Mouse (Mus musculus) left cerebral cortex, adult 9 months (tissue): ENCODE measurements around the gene Scarf2.

Source experiments
- DNase-seq, 2 experiments: peaks; one replicate each; pipeline ENCODE4 v3.0.0; 2022; ENCODE audit warnings: low spot score in 2 of 2

The Scarf2 gene

DNA sequence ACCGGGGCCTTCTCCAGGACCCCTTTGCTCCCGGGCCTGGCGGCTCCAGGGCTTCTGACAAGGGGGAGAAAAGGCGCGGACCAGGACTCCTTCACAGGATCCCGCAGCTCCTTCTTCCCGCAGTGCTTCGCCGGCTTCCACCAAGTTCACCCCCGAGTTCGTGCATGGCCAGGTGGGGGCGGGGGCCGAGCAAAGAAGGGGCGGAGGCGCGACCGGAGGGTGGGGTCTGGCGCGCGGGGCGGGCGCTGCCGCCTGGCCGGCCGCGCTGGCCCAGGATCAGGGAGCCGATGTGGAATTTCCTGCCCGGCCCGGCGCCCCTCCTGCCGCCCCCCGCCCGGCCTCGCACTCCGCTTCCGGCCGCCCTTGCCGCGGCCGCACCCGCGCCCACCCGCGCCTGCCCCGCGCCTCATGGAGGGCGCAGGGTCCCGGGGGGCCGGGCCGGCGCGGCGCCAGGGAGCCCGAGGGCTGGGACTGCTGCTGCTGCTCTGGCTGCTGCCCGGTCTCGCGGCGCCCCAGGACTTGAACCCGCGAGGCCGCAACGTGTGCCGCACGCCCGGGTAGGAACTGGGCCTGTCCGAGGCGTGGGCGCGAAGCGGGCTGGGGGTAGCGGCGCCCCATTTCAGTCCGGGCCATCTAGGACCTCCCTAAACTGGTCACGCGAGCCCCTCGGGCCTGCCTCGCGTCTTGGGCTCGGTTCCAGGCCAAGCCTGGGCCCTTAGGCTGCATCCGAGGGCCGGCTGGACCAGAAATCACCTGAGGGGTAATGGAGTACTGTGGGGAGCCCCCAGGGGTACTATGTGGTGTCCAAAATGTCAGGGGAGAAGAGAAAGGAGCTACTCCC is at the start of gene Scarf2:
TSS of gene Scarf2 (plus strand) at position 312 of the 841 bp plus-strand sequence.
- DNase-seq = no peak

DNA sequence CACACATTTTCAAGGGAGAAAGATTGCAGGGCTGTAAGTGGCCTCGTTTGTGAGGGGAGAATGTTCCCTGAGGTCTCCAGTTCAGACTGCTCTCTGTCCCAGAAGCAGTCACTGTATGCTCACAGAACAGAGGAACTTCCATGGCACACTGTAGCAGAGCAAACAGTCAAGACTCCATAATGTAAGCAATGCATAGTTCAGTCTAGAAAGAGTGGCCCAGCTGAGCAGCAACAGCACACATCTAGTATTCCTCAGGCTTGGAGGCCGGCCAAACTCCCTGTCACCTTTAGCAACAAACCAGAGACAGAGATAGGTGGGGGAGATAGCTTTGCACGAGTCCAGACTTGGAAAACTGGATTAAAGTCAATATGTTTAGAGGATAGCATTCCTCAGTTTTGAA is 44.1 kb upstream of the Scarf2 start:
- DNase-seq = no peak

DNA sequence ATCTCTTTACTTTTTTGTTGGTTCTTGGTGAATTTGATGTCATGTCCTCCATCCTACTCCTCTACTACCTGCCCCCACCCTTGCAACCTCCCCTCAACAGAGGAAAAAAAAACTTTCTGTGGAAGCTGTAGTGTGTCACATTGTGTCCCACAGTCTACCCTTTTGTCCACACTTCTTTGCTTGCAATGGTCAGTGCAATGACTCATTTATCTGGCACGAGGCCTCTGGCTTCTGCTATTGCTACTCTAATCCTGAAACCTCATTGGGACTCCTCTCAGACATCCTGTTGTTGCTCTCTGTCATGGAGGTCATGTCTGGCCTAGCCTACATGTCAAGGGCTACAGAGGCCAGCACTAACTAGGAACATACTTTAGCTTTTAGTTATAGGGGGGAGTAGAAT is 43.4 kb upstream of the Scarf2 start:
- DNase-seq = no peak

DNA sequence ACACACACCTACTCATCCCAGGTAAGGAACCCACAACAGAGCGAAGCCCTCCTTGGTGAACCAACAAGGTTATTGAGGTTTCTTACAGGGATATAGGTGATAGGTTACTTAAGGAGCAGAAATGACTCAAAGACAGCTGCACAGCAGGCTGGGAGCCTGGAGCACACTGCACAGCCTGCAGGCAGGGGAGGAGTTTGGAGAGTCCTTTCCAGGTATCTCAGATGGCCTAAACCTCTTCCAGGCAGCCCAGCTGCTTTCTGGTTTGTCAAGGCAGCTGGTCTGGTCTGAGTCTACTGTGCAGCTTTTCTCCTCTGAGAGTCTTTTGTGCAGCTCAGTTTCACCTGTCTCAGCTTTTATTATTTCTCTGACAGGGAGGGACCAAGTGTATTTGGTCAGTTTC is 39.3 kb upstream of the Scarf2 start:
- no peak for DNase-seq

DNA sequence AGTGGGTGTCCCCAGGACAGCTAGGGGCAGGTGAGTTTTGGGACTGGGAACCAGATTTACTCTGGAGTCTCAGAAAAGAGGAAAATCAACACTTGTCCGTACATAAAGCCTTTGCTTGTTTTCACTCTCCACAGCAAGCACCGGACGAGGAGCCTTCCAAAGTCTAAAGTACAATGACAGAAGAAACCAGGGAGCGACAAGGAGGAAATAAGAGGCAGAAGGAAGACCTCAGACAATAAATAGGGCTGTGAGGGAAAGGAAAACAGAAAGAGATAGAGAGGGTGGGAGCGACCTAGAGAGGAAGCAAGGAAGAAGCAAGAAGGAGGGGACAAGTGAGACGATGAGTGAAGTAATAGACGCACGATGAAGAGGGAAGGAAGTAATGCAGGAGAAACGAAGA is 38.2 kb upstream of the Scarf2 start:
- DNase-seq = peak in 1 of 2 experiments; percentile 5

DNA sequence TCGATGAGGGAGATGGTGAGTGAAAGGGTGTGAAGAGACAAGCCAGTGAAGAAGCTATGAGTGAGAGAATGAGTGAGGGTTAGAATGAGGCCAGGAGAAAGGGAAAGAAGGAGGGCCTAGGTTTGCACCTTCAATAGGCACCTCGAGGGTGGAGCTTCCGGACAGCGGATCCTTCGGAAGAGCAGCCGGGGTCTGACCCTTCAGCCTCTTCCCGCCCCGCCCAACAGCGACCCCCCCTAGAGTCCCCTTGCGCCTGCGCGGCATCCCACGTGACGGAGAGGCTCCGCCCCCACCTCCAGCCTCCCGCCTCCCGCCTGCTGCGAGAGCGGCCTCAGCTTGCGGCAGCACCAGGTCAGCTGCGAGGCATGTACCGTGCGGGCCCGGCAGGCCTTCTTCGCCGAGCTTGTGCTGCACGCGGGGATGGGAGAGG is 37.7 kb upstream of the Scarf2 start, which contains the start of gene Klhl22:
TSS of gene Klhl22 (plus strand) at position 275 of the 430 bp plus-strand sequence.
- peak; percentile 40 to 84 for DNase-seq

DNA sequence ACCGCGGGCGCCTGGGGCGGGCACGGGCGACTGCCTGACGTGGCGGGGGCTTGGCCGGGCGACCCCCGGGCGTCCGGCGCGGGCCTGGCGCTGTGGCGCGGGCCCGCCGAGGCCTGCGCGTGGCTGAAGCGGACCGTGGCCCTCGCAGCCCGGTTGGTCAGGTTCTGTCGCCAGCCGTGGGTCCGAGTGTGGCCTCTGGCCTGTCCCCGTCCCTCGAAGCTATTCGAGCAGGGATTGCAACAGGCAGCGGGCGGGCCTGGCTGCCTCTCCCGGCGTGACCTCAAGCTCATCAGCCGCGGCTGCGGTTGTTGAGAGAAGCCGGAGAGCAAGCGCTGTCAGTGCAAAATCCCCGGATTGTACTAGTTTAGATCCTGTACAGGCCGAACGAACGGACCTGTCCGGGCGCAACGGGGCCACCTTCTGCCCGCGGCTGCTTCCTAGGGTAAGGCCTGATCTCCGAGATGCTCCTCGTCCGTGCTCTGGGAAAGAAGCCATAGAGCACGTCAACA is 37.2 kb upstream of the Scarf2 start:
- DNase-seq = peak in 1 of 2 experiments; percentile 46

DNA sequence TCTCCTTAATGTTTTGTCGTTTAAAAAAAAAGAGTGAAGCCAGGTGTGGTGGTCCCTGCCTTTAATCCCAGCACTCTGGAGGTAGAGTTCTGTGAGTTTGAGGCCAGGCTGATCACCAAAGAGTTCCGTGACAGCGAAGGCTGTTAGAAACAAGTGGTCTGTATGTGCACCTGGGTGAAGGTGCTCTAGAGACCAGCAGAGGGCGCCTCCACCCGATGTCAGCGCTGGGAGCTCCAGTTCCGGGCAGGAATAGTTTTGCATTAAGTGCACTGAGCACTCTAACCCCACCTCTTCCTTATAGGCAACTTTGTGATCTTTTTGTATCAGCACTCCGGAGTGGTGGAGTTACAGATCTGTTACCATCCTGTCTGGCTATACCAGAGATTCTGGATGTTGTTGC is 36.4 kb upstream of the Scarf2 start:
- no peak for DNase-seq

DNA sequence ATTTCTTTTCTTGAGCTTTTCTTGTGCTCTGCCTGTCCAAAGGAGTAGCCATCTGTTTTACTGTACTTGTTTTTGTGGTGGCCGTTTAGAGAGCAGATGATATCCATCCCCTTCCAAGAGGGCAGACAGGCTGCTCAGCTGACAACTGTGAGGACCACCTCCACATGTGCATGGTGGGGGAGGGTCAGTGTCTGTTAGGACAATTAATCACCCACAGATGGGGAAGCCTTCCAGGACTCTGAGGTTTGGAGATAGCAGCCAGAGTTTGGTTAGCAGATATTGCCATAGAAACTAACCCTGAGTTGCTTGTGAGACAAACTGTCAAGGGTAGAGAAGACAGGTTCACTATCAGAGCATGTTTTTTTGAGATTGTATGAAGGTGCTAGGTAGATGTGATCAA is 36.0 kb upstream of the Scarf2 start:
- DNase-seq = no peak

DNA sequence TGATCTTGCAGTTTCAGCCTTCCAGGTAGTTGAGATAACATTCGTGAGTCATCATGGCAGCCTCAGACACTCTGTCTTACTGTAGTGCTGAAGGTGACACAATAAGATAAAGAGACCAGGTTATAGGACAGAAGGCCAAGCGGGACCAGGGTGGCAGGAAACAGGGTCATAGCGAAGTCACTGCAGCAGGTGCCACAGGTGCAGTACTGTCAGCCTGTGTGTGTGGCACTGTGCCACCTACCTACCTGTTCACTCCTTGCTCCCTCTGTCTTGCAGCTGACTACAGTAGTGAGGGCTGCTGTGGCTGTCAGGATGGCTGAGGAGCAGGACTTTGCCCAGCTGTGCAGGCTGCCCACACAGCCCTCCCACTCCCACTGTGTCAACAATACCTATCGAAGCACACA is 33.0 kb upstream of the Scarf2 start:
- DNase-seq = no peak

DNA sequence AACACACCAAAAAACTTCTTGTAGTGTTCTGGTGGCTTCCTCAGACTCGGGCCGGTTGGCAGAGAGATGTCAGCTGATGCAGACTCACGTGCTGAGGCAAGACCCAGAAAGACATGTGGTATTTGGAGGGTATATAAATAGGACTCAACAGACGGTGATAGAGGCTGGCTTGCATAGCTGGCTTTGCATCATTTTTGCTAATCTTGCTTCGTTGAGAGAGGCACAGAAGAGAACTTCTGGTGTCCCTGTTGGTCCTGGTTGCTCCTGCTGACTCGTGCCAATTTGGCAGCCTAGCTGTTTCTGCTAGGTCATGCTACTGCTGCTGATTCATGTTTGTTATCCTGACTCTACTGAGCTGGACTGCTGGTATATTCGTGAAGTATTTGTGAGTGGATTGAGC is 28.2 kb upstream of the Scarf2 start:
- peak in 1 of 2 experiments; percentile 30 for DNase-seq

DNA sequence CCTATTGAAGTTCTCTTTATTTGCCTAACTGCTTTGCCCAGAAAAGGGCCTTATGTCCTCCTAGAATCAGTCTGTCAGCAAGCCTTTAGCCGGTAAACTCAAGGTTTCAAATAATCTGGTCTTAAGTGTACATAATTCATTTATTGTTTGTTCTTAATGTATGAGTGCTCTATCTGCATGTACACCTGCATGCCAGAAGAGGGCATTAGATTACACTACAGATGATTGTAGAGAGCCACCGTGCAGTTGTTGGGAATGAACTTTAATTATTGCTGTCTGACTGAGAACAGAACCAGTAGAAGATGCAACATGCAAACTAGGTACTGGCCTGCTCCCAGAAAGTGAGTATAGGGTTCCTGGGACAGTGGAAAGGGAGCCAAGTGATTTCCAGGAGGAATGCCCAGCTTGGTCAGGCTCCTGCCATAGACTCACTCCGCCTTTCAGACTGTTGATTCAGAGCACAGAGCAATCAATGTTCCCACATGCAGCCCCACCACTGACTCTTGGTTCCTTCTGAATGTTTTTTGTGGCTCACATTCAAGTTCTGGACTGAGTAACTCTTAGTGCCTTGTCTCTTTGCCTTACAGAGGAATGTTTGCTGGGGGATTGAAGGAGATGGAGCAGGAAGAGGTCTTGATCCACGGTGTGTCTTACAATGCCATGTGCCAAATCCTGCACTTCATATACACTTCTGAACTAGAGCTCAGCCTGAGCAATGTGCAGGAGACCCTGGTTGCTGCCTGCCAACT is 25.8 kb upstream of the Scarf2 start:
- no peak for DNase-seq

DNA sequence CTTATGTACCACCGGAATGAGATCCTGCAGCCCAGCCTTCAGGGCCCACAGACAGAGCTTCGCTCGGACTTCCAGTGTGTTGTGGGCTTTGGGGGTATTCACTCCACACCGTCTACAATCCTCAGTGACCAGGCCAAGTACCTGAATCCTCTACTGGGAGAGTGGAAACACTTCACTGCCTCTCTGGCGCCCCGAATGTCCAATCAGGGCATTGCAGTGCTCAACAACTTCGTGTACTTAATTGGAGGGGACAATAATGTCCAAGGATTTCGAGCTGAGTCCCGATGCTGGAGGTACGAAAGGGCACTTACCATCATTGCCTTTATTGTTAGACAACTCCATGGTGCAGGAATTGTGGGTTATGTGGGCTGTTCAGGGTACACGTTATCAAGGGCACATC is 20.3 kb upstream of the Scarf2 start:
- no peak for DNase-seq

DNA sequence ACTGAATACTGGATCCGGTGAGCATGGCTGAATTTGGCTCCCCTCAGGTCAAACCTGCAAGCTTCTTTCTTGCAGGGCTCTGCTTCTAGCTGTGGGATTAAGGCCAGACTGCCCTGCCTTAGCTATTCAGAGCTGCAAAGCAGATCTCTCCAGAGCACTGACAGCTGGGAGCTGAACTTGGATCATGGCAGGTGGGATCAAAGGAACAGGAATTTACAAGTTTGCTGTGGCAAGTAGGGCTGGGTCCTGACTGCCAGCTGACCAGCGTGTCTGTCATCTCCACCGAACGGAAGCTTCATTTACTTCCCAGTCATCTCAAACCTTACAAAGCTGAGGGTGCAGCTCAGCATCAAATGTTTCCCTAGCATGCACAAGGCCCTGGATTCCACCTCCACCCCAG is 18.9 kb upstream of the Scarf2 start:
- DNase-seq = no peak

DNA sequence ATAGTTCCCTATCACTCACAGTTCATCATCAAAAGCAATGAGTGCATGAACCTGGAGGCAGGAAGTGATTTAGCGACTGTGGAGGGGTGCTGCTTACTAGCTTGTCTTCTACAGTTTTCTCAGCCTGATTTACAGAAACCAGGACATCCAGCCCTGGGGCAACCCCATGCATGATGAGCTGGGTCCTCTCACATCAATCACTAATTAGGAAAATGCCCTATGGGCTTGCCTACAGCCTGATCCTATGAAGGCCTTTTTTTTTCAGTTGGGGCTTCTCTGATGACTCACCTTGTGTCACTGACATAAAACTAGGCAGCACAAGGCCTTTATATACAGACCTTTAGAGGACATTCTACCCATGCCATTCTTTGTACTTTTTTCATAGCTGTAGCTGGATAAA is 17.4 kb upstream of the Scarf2 start:
- DNase-seq = no peak

DNA sequence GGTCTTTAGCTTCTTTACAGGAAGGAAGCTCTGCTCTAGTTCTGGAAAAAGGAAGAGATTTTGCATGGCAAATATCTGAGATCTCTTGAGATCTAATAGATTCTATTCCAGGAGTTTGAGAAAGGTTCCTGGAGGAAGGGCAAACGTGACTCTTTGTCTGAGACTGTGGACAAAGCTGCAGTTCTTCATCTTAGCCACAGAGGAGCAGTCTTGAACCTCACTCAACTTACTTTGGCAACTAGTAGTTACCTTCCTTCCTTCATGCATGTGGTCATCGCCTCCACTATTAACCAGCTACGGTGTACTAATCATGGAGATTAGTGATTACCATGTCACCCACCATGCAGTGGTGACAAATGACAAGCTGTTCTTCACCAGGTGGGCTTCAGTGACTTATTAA is 11.7 kb upstream of the Scarf2 start:
- DNase-seq = no peak

DNA sequence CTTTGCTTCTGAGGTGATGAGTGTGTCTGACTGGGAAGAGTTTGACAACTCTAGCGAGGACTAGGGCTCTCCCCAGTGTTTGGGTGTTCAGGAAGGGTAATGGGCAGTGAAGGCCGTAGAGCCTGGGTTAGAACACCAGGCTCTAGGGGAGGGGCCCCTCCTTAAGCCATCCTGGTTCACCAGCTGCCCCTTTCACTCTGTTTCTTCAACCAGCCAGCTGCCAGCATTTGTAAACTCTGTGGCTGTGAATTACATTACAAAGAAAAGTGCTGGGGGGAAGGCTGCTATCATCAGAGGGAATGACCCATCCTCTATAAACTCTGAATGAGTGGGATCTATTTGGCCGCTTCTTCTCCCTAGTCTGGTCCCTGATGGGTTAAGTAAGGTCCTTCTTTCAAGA is 4.4 kb upstream of the Scarf2 start:
- DNase-seq = no peak

DNA sequence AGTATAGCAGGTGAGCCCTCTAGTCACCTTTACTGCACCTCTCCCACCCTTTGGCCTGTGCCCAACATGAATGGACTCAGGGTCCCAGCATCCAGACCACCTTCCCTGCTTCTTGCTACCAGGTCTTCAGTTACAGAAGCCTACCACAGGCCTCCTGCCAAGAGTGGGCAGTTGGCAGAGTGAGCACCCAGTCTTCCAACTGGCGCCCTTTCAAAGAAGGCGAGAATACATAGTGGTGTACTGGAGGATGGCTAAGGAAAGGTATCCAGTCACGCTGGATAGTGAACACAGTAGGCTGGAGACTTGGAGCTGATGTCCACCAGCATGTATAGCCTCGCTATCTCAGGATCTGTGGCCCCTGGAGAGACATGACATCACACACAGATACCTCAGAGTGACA is 3.0 kb upstream of the Scarf2 start:
- peak in 1 of 2 experiments; percentile 54 for DNase-seq

DNA sequence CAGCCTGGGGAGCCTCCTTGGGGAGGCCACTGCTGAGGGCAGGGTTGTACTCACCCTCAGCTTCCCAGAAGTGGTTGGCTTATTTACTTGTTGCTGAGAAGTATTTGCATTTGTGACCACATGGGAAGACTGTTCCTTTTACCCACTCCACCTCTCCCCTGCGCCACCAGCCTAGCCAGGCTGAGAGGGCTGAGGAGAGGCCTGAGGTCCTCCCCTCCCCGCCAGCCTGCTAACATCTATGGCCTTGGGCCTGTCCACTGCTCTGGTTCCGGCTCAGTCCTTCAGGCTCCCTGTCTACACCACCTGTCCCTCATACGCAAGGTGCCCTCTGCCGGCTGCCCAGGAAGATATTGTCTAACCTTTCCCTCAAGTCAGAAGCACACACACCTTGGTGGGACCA is 1.4 kb upstream of the Scarf2 start:
- DNase-seq = no peak

DNA sequence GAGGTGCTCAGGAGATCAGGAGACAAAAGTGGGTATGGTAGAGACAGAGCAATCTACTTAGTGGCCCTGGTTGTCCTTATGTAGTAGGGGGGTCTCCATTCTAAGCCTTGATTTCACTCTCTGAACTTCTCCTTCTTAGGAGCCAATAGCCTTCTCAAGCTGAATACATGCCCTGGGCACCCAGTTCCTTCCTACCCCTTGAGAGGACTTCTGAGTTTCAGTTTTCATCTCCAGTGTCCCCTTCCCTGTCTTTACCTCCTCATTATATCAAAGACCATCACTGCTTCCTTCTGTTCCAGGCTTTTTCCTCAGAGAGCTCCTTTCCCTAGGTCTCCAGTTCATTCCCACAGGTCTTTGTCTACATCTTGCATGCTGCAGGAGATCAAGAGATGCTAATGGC is 563 bp upstream of the Scarf2 start:
- no peak for DNase-seq

DNA sequence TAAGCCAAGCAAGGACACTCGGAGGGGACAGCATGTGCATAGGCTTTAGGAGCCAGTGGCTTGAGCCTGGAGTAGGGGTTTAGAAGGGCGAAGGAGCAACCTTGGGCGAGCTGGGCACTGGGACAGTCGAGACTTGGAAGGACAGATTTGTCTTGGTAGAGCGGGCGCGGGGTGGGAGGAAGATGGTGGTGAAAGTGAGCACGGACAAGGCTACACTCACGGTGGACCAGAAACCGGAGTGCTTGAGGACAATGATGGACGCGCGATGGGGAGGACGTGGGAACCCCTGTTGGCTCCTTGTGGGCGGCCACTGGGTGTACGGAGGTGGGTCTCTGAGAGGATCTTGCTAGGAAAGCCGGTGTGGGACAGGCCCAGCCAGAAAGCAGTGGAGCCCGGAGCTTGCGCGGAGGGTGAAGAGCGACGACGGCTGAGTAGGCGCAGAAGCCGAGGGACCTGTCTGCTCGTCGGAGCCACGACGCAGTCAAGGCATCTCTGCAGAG is 780 bp downstream of the Scarf2 start:
- DNase-seq = no peak

DNA sequence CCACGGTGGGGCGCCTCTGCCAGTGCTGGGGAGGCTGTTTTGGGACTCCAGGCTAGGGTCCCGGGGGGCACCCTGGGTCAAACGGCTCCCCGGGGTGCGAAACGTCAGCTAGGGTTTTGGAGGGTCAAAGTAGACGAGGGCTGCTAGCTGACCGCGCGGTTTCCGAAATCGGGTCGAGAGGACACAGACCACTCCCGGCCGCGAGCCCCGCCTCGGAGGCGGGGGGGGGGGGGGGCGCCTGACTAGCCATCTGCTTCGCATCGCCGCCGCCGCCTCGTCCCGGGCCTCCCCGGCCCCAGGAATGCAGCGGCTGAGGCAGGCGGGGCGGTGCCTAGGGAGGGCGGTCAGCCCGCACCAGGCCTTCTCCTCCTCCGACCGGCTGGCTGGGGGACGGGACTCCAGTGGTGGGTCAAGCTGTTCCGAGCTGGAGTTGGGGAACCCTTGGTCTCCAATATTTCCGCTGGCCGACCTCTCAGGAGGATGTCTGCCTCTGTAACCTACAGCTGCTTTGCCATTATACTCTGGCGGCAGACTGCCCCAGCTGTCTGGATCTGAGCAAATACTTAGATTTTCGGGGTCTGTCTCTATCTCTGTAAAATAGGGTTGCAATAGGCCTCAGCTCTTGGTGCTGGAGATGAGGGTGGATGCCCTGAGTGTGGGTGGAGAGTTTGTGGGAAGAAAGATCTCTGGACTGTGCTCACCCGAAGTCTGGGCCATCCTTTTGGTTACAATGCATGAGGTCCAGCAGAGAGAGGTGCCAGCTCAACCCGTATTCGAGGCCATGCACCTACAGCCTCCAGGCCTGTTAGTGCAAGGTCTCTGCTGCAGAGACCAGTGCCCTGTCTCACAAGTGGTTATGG is 1.5 kb downstream of the Scarf2 start:
- DNase-seq = no peak
